Mouse (Mus musculus) naive thymus-derived CD4-positive, alpha-beta T cell, adult 2 months (primary cell): Measurements from ENCODE around the gene Tmem54.

Source experiments
- DNase-seq: peaks from one replicate; pipeline ENCODE4 v3.0.0-alpha.2; 2011; ENCODE audit warnings: low read depth

The Tmem54 gene

DNA sequence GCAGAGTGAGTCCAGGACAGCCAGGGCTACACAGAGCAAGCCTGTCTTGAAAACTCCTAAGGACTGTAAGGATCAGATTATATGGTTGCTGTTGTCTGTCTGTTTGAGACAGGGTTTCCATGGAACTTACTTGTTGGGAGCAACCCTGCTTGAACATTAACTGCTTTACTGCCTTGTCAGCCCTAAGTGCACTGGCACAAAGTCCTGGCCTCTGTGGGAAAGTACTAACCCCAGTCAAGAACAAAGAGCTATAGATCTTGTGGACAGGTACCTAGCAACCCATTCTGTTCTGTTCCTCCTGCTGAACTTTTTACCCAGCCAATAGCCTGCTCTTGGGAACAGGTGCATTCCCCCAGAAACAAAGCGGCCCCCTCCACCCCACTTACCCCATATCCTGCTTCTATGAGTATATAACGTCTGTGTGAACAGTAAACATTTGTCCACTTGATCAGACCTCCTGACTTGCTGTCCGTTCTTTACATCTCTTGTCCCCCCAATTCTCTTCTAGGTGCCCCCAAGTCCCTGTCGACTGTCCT is 46.0 kb downstream of the Tmem54 start:
- no peak for DNase-seq

DNA sequence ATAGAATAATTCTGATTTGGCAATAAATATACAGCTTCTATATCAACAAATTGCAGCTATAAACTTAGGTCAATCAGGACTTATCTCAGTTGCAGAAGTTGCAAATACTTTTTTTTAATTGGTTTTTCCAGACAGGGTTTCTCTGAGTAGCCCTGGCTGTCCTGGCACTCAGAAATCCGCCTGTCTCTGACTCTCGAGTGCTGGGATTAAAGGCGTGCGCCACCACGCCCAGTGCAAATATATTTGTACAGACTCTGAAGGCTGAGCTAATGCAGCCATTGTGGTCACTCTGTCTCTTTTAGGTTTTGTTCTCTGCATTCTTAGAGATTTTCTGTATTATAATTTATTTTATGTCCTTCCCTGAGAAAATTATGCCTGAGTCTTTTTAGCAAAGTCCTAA is 52.2 kb downstream of the Tmem54 start:
- no peak for DNase-seq

DNA sequence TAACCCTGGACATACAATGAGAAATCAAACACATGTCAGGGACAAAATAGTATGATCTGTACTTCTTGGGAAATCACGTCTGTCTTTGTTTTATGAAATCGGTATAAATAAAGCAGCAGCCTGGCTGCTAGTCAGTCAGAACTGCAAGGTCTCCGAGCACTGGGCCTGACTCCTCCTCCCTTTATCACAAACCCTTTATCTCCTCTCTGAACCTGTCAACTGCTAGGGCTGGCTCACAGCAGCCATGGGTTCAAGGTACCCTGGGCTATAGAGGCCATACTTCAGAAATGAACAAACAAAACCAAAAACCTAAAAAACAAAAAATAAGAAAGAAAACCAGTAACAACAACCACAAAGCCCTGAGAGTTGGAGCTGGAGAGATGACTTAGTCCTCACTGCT is 53.2 kb downstream of the Tmem54 start:
- DNase-seq, result no peak

DNA sequence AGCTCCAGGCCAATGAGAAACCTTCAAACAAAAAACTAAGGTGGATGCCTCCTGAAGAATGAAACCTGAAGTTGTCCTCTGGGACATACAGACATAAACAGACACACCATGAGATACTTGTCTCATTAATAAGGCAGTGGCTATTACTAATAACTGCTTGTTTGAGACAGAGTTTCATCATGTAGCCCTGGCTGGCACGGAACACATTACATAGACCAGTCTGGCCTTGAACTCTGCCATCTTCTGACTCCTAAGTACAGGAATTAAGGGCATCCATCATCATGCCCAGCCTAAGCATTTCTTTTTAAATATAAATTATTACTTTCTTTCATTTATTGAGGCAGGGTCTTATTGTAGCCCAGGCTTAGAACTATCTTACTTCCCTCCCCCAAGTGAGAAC is 55.7 kb downstream of the Tmem54 start:
- no peak for DNase-seq
